Mouse (Mus musculus): ENCODE data around the gene Lrrc75a. TPM values are rescaled to one million over a fixed set of nuclear protein-coding genes. Genes with fewer than 3 reads are reported as not detected.

Gene Lrrc75a
- total and polyA plus RNA-seq, 3 experiments, result 7.0 to 8.9 TPM; not detected in 1

DNA sequence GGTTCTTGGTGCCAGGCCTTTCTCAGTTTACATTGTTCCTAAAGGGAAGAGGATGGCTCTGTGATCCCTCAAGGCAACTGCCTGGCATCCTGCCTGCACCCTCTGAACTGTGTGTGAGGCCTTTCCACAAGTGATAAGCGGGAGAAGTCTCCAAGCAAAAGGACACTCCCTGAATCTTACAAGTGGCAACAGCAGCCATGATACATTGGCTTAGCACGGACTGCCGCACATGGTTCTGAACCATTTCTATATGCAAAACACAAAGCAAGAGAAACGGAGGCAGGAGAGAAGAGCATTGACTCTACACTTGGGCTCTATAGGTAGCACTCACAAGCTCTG, 3.0 kb downstream of the Lrrc75a start:
- Histone ChIP-seq H3K4me1 (ENCODE audit: control insufficient read depth in 1 of 2, insufficient read depth in 2 of 2, low read length in 2 of 2) (peaks cover 20 to 37% of the 10 kb centered on the region in 2 experiments), H3K4me3 (ENCODE audit: control insufficient read depth in 1 of 2, insufficient read depth in 1 of 2, low read depth in 2 of 2, low read length in 2 of 2) (no peak overlapping the region), H3K27ac (ENCODE audit: control insufficient read depth, low read depth, low read length) (peak overlapping the region; percentile 4; the same call in 1 of the 2 replicates), H3K36me3 (ENCODE audit: control insufficient read depth in 1 of 2, insufficient read depth in 2 of 2, low read length in 2 of 2) (peaks cover 0 to 28% of the 10 kb centered on the region in 2 experiments; a peak in 3 of 4 replicates), H3K9me3 (replicated peaks; ENCODE audit: insufficient read depth, low read length) (no peaks in the 10 kb centered on the region), H3K79me2 (ENCODE audit: control insufficient read depth, insufficient read depth, low read length, poor library complexity) (peaks cover 6% of the 10 kb centered on the region), H3K9ac (ENCODE audit: control insufficient read depth, low read depth, low read length, poor library complexity, severe bottlenecking) (no peak overlapping the region), H3K27me3 (ENCODE audit: control insufficient read depth in 1 of 2, insufficient read depth in 2 of 2, low read length in 2 of 2) (no peaks in the 10 kb centered on the region)
- DNase-seq (ENCODE audit: low read depth, low spot score), result peak; percentile 43
- no peak for TF ChIP-seq ZKSCAN1 (IDR thresholded peaks at IDR 0.05; ENCODE audit: low read depth, low read length)
- TF ChIP-seq MAX (IDR thresholded peaks at IDR 0.05; ENCODE audit: low read length), result 0 out of 2 replicates have a peak, but pooled peaks have one; percentile 18
- 0 out of 2 replicates have a peak, but pooled peaks have one; percentile 10 for TF ChIP-seq ETS1 (IDR thresholded peaks at IDR 0.05; ENCODE audit: low read depth, low read length)

DNA sequence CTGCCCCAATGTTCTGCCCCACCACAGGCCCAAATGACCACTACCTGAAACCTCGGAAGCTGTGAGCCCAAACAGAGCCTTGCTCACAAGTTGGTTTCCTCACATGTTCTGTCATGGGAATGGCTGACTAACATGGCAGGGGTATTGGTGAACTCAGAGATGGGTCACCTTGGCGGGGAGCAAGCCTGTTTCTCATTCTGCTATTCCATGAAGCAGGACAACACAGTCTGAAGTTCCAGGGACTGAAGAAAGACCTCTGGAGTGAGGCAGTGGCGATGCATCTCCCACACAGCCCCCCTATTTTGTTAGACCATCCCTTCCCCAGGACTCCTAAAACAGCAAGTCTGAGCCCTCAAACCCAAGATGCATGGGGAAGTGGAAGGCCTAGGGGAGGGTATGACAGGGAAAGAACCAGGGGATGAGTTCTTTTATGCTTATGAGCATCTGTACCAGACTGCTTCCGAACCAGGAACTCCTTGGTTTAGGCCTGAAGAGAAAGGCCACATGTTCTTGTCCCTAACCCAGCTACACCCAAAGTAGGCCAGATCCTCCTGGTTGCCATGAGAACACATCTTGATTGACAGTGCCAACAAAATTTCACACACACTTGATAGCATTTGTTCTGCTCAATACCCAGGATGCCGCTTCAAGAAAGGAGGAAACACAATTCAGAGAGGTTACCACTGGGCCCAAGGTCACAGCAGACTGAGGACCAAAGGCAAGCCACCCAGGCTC, 3.6 kb downstream of the Lrrc75a start:
- Histone ChIP-seq H3K27ac (ENCODE audit: control insufficient read depth, low read depth, low read length) (0 out of 2 replicates have a peak overlapping the region, but pooled peaks have one; percentile 4), H3K4me1 (ENCODE audit: control insufficient read depth in 1 of 2, insufficient read depth in 2 of 2, low read length in 2 of 2) (peaks cover 18 to 37% of the 10 kb centered on the region in 2 experiments), H3K36me3 (ENCODE audit: control insufficient read depth in 1 of 2, insufficient read depth in 2 of 2, low read length in 2 of 2) (peaks cover 0 to 23% of the 10 kb centered on the region in 2 experiments; a peak in 2 of 4 replicates), H3K79me2 (ENCODE audit: control insufficient read depth, insufficient read depth, low read length, poor library complexity) (peaks cover 3% of the 10 kb centered on the region; the same call in 1 of the 2 replicates), H3K9ac (ENCODE audit: control insufficient read depth, low read depth, low read length, poor library complexity, severe bottlenecking) (no peak overlapping the region), H3K27me3 (ENCODE audit: control insufficient read depth in 1 of 2, insufficient read depth in 2 of 2, low read length in 2 of 2) (no peaks in the 10 kb centered on the region), H3K4me3 (ENCODE audit: control insufficient read depth in 1 of 2, insufficient read depth in 1 of 2, low read depth in 2 of 2, low read length in 2 of 2) (no peak overlapping the region), H3K9me3 (replicated peaks; ENCODE audit: insufficient read depth, low read length) (no peaks in the 10 kb centered on the region)
- peak; percentile 36 for DNase-seq (ENCODE audit: low read depth, low spot score)
- TF ChIP-seq HCFC1 (IDR thresholded peaks at IDR 0.05; ENCODE audit: low read depth, low read length) (no peak), SIN3A (IDR thresholded peaks at IDR 0.05; ENCODE audit: low read length) (no peak), USF1 (IDR thresholded peaks at IDR 0.05; ENCODE audit: low read depth, low read length) (no peak), CHD2 (IDR thresholded peaks at IDR 0.05; ENCODE audit: low read length) (no peak), MAX (IDR thresholded peaks at IDR 0.05; ENCODE audit: low read length) (no peak), MAFK (IDR thresholded peaks at IDR 0.05; ENCODE audit: borderline replicate concordance, low read depth, low read length) (no peak), RAD21 (IDR thresholded peaks at IDR 0.05; ENCODE audit: low read depth, low read length) (no peak), MEF2A (IDR thresholded peaks at IDR 0.05; ENCODE audit: extremely low read depth, insufficient replicate concordance, low read depth, low read length, poor library complexity, severe bottlenecking) (no peak), MYC (IDR thresholded peaks at IDR 0.05; ENCODE audit: low read depth, low read length) (no peak), CHD1 (IDR thresholded peaks at IDR 0.05; ENCODE audit: low read depth, low read length) (no peak), USF2 (IDR thresholded peaks at IDR 0.05; ENCODE audit: borderline replicate concordance in 1 of 2, insufficient read depth in 1 of 2, low read depth in 1 of 2, low read length in 2 of 2) (no peak), MXI1 (IDR thresholded peaks at IDR 0.05; ENCODE audit: low read depth, low read length) (no peak), E2F4 (IDR thresholded peaks at IDR 0.05; ENCODE audit: borderline replicate concordance, low read depth, low read length) (no peak), ZNF384 (IDR thresholded peaks at IDR 0.05; ENCODE audit: low read depth, low read length) (no peak)
